Mouse (Mus musculus): ENCODE data around the gene Dnah3. TPM values are rescaled to one million over a fixed set of nuclear protein-coding genes. Genes with fewer than 3 reads are reported as not detected.

Dnah3 gene
- 0.14 and 0.17 TPM in 2 replicates for polyA plus RNA-seq (2012; rRNA removed)

DNA sequence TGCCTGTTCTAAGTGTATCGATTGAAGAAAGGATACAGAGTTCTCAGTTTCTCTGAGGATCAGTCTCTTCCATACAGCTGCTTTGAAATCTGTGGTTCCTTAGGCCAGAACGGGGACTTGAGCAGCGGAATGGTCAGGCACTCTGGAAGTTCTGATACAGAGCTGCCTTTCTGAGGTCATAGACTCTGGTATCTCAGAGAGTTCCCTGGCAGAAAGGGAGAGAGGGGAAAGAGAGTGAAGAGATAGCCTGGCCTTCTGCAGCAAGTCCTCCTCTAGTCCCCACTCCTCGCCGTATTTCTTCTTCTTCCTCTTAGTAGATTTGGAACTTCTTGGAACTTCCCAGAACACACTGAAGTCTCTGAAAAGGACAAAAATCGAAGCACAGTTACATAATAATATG lies at the start of gene Dnah3:
Dnah3 (minus strand) TSS at position 101 of the 400 bp plus-strand sequence.

GRCm38 (mm10) chr7:120102164-120102972 lies 7.3 kb upstream of the Dnah3 start, which contains the start of gene Tmem159:
Gene Tmem159 (plus strand): TSS chr7:120102353.

GRCm38 (mm10) chr7:119895639-119896512 lies 199.2 kb downstream of the Dnah3 start, which contains the start of the genes Lyrm1 and Dcun1d3:
Gene Lyrm1 (plus strand): TSS chr7:119895861.
Gene Dcun1d3 (minus strand): TSS chr7:119896298.

Other genes with a start within 250 kb of the Dnah3 start
- gene Lyrm1, start 199.4 kb downstream of the Dnah3 start, polyA plus RNA-seq (2012; rRNA removed) = 9.8 and 10.6 TPM in 2 replicates
- gene Dcun1d3, start 199.0 kb downstream of the Dnah3 start, polyA plus RNA-seq (2012; rRNA removed) = 8.9 and 9.3 TPM in 2 replicates
- 5.0 and 8.3 TPM in 2 replicates for gene Tmem159, start 7.1 kb upstream of the Dnah3 start, polyA plus RNA-seq (2012; rRNA removed)
- 0.02 and 0.19 TPM in 2 replicates for gene Zp2, start 50.0 kb upstream of the Dnah3 start, polyA plus RNA-seq (2012; rRNA removed)
- gene Anks4b, start 78.6 kb upstream of the Dnah3 start, polyA plus RNA-seq (2012; rRNA removed) = 0.02 and 0.03 TPM in 2 replicates
- 17.0 and 30.3 TPM in 2 replicates for gene Crym, start 106.8 kb upstream of the Dnah3 start, polyA plus RNA-seq (2012; rRNA removed)
- gene Abca14, start 108.7 kb upstream of the Dnah3 start, polyA plus RNA-seq (2012; rRNA removed) = not detected in 2 replicates
- gene Abca15, start 233.4 kb upstream of the Dnah3 start, polyA plus RNA-seq (2012; rRNA removed) = not detected in 2 replicates